Mouse (Mus musculus): Measurements from ENCODE around the gene Htr1f. TPM values are rescaled to one million over a fixed set of nuclear protein-coding genes. Genes with fewer than 3 reads are reported as not detected.

Gene Htr1f
- 0.17 TPM in 1 of 2 replicates, not detected in the other for polyA plus RNA-seq (2015; fragmentation: Nextera tagmentation; extraction: Ambion mirVana)

DNA sequence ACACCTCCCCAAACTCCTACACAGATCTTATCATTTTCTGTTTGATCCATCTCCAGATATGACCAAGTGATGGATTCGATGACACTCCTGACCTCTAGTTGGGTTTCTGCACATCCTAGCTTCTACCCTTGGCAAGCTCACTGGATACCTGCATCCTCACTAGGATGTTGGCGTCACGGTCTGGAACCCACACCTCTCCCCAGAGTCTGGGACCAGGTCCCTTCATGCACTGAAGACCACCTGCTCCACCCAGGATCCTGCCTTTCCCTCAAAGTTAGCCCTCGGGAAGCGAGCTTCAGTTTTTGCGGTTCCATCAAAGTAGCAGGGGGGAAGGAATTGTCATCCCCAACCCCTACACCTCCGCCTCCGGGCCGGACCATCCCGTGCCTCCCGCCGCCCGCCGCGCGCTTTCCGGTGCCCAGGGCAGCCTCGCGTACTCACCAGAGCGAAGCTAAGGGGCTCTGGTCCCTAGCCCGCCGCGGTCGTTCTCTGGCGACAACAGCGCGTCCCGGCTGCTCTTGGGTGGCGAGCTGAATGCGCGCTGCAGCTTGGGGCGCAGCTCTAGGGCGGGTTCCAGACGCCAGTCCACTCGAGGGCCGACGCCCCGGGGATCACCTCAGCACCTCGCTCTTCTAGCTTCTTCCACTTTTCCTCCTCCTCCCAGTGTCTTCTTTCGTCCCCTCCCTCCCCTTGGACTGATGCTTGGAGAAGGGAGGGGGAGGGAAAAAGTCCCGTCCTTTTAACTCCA, at the start of gene Htr1f:
Htr1f (minus strand) TSS at position 671 of the 748 bp plus-strand sequence.

Small RNA genes within 50 kb of the gene (microRNA-seq; reads per million reads assigned to microRNA genes)
- not detected for gene Gm23374 (ENCODE audit: borderline replicate concordance, insufficient number of aligned reads)
